Mouse (Mus musculus): ENCODE data around the gene Habp2. TPM values are rescaled to one million over a fixed set of nuclear protein-coding genes. Genes with fewer than 3 reads are reported as not detected.
A peak's percentile ranks its signal among the peaks of the same experiment; 100 is the strongest.

Habp2 gene
- total RNA-seq, 2 experiments from 2014 or later = not detected

DNA sequence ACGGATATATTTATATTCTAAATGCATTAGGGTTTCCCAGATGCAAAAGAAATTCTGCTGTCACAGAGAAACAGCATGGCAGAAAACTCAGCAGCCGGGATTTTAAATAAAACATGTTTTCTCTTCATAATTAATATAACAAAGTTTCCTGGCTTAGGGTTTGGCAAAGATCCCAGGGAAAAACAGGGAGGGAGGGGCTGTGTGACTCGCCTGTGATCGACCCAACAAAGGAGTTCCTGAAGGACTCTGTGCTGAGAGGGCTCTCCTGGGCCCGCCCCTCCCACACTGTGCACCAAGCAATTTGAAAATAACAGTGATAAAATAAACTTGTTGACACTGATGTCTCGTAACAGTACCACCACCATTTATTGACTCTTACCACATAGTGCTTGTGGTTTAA lies 5.0 kb downstream of the Habp2 start:
- peak in 1 of 2 experiments; percentile 8 for DNase-seq (ENCODE audit: extremely low spot score in 1 of 2, low spot score in 2 of 2)
- intact Hi-C loops (cut with DNase I) = no loop called here

DNA sequence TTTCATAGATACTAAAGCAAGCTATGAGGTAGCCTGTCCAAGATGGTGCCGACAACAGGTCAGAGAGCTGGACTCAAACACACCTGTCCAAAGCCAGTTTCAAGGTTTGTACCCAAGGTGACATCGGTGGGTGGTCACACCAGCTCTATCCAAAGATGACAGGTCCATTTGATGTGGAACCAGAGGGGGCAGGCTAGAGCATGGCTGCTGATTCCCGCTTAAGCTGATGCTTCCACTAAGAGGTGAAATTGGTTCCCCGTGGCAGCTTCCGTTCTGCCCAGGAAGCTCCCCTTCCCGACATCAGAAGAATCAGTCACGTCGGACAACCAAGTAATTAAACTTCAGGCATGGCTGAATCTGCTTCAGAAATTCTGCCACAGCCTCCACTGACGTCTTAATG lies 5.4 kb downstream of the Habp2 start:
- no peak for DNase-seq (ENCODE audit: extremely low spot score in 1 of 2, low spot score in 2 of 2)
- intact Hi-C loops (cut with DNase I) = no loop called here

- intact Hi-C loops (cut with DNase I) = no loop called here
- DNase-seq (ENCODE audit: extremely low spot score in 1 of 2, low spot score in 2 of 2) = peak; percentile 63 to 86
Measured at GRCm38 (mm10) chr19:56294654-56295399, 7.9 kb downstream of the Habp2 start.

DNA sequence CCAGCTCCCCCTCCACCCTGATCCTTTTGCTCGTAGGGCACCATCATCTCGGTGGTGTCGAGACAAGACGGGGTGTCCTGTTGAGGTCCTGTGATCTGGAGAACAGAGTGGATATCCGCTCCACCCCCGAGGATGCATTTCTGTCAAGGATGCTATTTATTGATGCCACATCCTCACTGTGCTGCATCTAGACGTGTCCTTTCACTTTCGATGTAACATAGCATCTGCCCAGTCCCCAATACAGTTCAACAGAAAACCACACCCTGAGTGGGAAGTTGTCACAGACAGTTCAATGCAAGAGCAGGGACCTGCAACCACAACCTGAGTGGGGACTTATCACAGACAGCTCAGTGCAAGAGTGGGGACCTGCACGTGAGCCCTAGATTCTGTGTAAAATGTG lies 9.7 kb downstream of the Habp2 start:
- DNase-seq (ENCODE audit: extremely low spot score in 1 of 2, low spot score in 2 of 2) = no peak
- intact Hi-C loops (cut with DNase I) = no loop called here

GRCm38 (mm10) chr19:56297264-56297663 lies 10.3 kb downstream of the Habp2 start:
- intact Hi-C loops (cut with DNase I) = no loop called here
- DNase-seq (ENCODE audit: extremely low spot score in 1 of 2, low spot score in 2 of 2) = no peak

- DNase-seq (ENCODE audit: extremely low spot score in 1 of 2, low spot score in 2 of 2) = no peak
- intact Hi-C loops (cut with DNase I) = no loop called here
Measured at GRCm38 (mm10) chr19:56300835-56301234, 13.9 kb downstream of the Habp2 start.

DNA sequence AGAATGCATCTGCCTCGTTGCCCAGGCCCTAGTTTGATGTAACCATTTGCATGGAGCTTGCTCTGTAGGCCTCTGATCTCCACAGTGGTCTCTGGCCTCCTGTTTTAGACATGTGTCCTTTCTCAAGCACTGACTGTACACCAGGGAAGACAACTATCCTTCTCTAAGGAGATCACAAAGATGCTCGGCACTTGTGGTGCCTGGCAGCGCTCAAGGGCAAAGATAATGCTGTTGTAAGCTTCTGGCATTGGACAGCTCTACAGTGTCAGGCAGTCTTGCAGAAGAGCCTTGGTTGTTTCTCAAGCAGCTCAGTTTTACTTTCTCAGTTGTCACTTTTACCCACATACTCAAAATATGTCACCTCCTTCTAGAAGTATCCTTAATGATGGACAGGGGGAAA lies 29.6 kb downstream of the Habp2 start:
- no peak for DNase-seq (ENCODE audit: extremely low spot score in 1 of 2, low spot score in 2 of 2)
- intact Hi-C loops (cut with DNase I) = no loop called here

- intact Hi-C loops (cut with DNase I) = no loop called here
- DNase-seq (ENCODE audit: extremely low spot score in 1 of 2, low spot score in 2 of 2) = no peak
Measured at GRCm38 (mm10) chr19:56319219-56319618, 32.3 kb downstream of the Habp2 start.

GRCm38 (mm10) chr19:56319629-56320028 lies 32.7 kb downstream of the Habp2 start:
- DNase-seq (ENCODE audit: extremely low spot score in 1 of 2, low spot score in 2 of 2) = no peak
- intact Hi-C loops (cut with DNase I) = no loop called here

GRCm38 (mm10) chr19:56320186-56320860 lies 33.4 kb downstream of the Habp2 start:
- DNase-seq (ENCODE audit: extremely low spot score in 1 of 2, low spot score in 2 of 2) = peak in 1 of 2 experiments; percentile 47
- intact Hi-C loops (cut with DNase I) = no loop called here

- intact Hi-C loops (cut with DNase I) = no loop called here
- DNase-seq (ENCODE audit: extremely low spot score in 1 of 2, low spot score in 2 of 2) = no peak
Measured at GRCm38 (mm10) chr19:56321303-56321920, 34.5 kb downstream of the Habp2 start.

DNA sequence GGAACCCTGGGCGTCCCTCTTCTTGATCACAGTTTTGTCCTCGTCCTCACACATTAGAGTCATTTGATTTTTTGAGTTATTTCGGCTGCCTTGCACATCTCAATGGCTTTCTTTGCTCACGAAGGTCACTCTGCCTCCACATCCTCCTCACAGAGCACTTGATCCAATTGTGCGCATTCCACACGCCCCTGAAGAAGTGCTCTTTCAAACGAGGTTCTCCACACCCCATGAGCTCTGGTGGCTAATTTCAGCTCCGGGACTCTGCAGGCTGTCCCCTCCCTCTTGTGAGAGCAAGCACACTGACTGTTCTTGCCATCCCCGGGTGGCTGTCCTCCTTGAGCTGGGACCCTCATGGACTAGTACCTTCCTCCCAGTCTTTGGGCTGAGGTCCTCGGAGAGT lies 38.7 kb downstream of the Habp2 start:
- intact Hi-C loops (cut with DNase I) = no loop called here
- DNase-seq (ENCODE audit: extremely low spot score in 1 of 2, low spot score in 2 of 2) = no peak

DNA sequence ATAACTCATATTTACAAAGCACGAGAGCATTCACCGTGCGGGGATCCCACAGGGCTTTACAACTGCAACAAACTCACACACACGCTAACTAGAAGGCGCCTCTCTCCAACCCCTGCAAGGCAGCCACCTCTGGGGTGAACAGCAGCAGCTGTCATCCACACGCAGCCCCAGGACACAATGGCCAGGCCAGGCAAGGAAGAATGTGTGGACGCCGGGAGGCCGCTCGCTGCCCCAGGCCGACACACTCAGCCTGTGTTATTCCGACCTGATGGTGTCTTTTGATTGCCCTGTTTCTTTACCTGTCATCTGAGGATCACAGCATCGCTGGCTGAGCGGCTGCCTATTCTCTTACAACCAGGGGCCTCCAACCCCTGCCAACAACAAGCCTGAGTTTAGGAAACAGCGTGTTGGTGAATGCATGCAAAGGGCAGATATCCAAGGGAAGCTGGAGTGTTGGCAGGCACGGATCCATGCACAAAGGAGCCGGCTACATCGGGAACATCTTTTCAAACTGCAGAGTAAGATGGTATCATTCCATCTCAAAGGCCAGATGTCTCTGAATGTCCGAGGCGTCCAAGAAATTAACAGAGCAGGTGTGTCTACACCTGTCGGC lies 39.4 kb downstream of the Habp2 start:
- DNase-seq (ENCODE audit: extremely low spot score in 1 of 2, low spot score in 2 of 2) = no peak
- intact Hi-C loops (cut with DNase I) = no loop called here

- DNase-seq (ENCODE audit: extremely low spot score in 1 of 2, low spot score in 2 of 2) = no peak
- intact Hi-C loops (cut with DNase I) = no loop called here
Measured at GRCm38 (mm10) chr19:56336321-56336720, 49.4 kb downstream of the Habp2 start.

DNA sequence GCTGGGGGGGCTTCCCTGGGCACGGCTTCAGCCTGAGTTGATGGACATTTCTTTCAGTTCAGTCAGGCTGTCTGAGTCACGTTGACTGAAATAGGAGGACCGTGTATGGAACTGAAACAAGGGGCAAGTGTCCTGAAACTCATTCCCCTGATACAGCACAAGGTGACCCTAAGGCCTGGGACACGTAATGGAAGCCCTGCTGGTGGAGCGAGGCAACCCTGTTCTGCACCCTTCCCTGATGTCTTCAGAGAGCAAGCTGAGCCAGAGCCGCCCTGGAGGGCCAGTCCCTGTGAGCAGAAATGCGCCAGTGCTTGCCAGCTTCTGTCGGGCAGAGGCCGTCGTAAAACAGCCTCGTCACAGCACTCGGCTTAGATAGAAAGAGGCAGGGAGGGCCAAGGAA lies 49.9 kb downstream of the Habp2 start:
- no peak for DNase-seq (ENCODE audit: extremely low spot score in 1 of 2, low spot score in 2 of 2)
- intact Hi-C loops (cut with DNase I) = no loop called here

GRCm38 (mm10) chr19:56342006-56342405 lies 55.1 kb downstream of the Habp2 start:
- intact Hi-C loops (cut with DNase I) = no loop called here

DNA sequence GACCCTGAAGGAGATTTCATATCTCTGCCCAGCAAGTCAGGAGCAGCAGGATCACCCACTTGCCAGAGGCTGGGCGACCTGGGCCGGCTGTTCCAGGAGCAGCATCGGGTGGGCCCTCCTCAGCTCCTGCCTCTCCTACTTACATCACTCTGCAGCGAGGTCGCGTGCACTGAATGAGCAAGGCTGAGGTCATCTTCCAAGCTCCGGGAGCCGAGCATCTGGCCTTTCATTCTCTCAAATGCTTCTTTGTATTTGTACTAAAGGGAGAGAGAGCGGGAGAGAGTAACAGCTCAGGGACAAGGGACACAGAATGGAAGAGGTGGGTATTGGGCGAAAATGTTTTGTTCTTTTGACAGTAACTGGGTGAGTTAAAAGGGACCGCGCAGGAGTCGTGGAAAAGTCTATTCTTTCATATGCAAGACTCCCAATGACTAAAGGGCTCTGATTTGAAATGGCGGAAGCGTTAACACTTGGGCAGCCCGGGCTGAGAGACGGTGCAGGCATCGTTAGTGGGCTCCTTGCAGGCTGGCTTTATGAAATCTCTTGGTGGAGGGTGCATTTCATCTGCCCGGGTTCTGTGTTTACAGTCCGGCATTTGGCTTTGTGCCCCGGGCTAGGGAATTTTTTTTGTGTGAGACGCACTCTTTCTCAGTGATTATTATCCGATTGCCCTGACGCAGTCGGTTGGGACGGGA lies 57.1 kb downstream of the Habp2 start:
- intact Hi-C loops (cut with DNase I) = no loop called here
- DNase-seq (ENCODE audit: extremely low spot score in 1 of 2, low spot score in 2 of 2) = no peak

More at GRCm38 (mm10) chr19:56342006-56342405, 55.1 kb downstream of the Habp2 start:
- DNase-seq (ENCODE audit: extremely low spot score in 1 of 2, low spot score in 2 of 2) = peak; percentile 40 to 61

- intact Hi-C loops (cut with DNase I) = no loop called here
- no peak for DNase-seq (ENCODE audit: extremely low spot score in 1 of 2, low spot score in 2 of 2)
Measured at GRCm38 (mm10) chr19:56346016-56346415, 59.1 kb downstream of the Habp2 start.

GRCm38 (mm10) chr19:56346750-56347149 lies 59.8 kb downstream of the Habp2 start:
- DNase-seq (ENCODE audit: extremely low spot score in 1 of 2, low spot score in 2 of 2) = no peak
- intact Hi-C loops (cut with DNase I) = no loop called here

All from left cerebral cortex, postnatal 10 days (tissue).